ENCODE assay signal across 8 mouse cellular contexts in genomic region chr13:56702469-56703221, GRCm38 (mm10). TPM values are rescaled to one million over a fixed set of nuclear protein-coding genes. Genes with fewer than 3 reads are reported as not detected.
DNase-seq lines count a peak whose midpoint lies in the region; ATAC-seq and TF ChIP-seq lines count a peak whose summit lies in the region.

TSS of gene Smad5 (plus strand) at chr13:56703010.

- TF ChIP-seq POLR2A in brain, embryonic 14.5 days (IDR thresholded peaks at IDR 0.05; ENCODE audit: borderline replicate concordance, extremely low read depth, insufficient read depth, insufficient read length, poor library complexity, severe bottlenecking): peak; percentile 80

- no peaks in the 10 kb centered on the region for H3K9me3 ChIP-seq in forebrain, embryonic 10.5 days
- no peaks in the 10 kb centered on the region for H3K9me3 ChIP-seq in heart, embryonic 14.5 days (ENCODE audit: control insufficient read depth, low read length)
- no peaks in the 10 kb centered on the region for H3K9me3 ChIP-seq in liver, embryonic 14.5 days (ENCODE audit: control insufficient read depth, low read length)
- no peaks in the 10 kb centered on the region for H3K9me3 ChIP-seq in stomach, embryonic 16.5 days (replicated peaks; ENCODE audit: control insufficient read depth, low read length)

- peak; percentile 97 for DNase-seq in brain, embryonic 14.5 days (ENCODE audit: low read depth)
- DNase-seq in forebrain, embryonic 10.5 days (ENCODE audit: extremely low spot score, low spot score): peak; percentile 91
- peak; percentile 94 for DNase-seq in kidney, postnatal 14 days
- DNase-seq in liver, embryonic 14.5 days (ENCODE audit: low read depth in 3 of 3, low spot score in 3 of 3): peak; percentile 47 to 59 (median 56)
- DNase-seq in neural tube, embryonic 10.5 days (ENCODE audit: extremely low spot score, low spot score): peak; percentile 97

- TF ChIP-seq CTCF in brain, embryonic 14.5 days (IDR thresholded peaks at IDR 0.05; ENCODE audit: borderline replicate concordance, extremely low read depth, insufficient read depth, insufficient read length): no peak
- no peak for TF ChIP-seq CTCF in liver, embryonic 14.5 days (IDR thresholded peaks at IDR 0.05; ENCODE audit: low read depth)

- H3K27ac ChIP-seq in forebrain, embryonic 10.5 days: peak within 1 kb of the TSS; percentile 99
- peak within 1 kb of the TSS; percentile 94 to 100 for H3K27ac ChIP-seq in heart, embryonic 14.5 days (replicated peaks in 1 of 2; ENCODE audit: control insufficient read depth in 1 of 2, insufficient read depth in 1 of 2, low read depth in 2 of 2, low read length in 2 of 2)
- peak within 1 kb of the TSS; percentile 62 for H3K27ac ChIP-seq in liver, embryonic 14.5 days
- peak within 1 kb of the TSS; percentile 99 for H3K27ac ChIP-seq in stomach, embryonic 16.5 days (ENCODE audit: low read length)

- WGBS in forebrain, embryonic 10.5 days: 2% methylated on average over 60 of the region's 62 CpGs
- WGBS in heart, embryonic 14.5 days: 3% methylated on average over 52 of the region's 62 CpGs
- WGBS in liver, embryonic 14.5 days (ENCODE audit: insufficient replicate concordance): 6% methylated on average over 55 of the region's 62 CpGs
- WGBS in stomach, embryonic 16.5 days: 4% methylated on average over 56 of the region's 62 CpGs

- peaks cover 27% of the 10 kb centered on the region for H3K36me3 ChIP-seq in forebrain, embryonic 10.5 days (replicated peaks)
- H3K36me3 ChIP-seq in heart, embryonic 14.5 days (ENCODE audit: control insufficient read depth, insufficient read depth, low read length): peaks cover 14% of the 10 kb centered on the region; the same call in 1 of the 2 replicates
- no peaks in the 10 kb centered on the region for H3K36me3 ChIP-seq in liver, embryonic 14.5 days (replicated peaks; ENCODE audit: control insufficient read depth, insufficient read depth, low read depth)
- no peaks in the 10 kb centered on the region for H3K36me3 ChIP-seq in stomach, embryonic 16.5 days (ENCODE audit: control insufficient read depth, insufficient read depth, low read length)

- peak within 1 kb of the TSS; percentile 90 for H3K4me3 ChIP-seq in forebrain, embryonic 10.5 days
- peak within 1 kb of the TSS; percentile 82 to 83 for H3K4me3 ChIP-seq in heart, embryonic 14.5 days (ENCODE audit: control insufficient read depth in 1 of 2, insufficient read depth in 1 of 2, low read depth in 1 of 2, low read length in 2 of 2)
- peak within 1 kb of the TSS; percentile 76 to 92 for H3K4me3 ChIP-seq in liver, embryonic 14.5 days (ENCODE audit: insufficient read depth in 1 of 2, low read depth in 2 of 2, low read length in 2 of 2)
- H3K4me3 ChIP-seq in stomach, embryonic 16.5 days (replicated peaks; ENCODE audit: low read length): peak within 1 kb of the TSS; percentile 64

- peak within 1 kb of the TSS; percentile 76 for H3K4me2 ChIP-seq in heart, embryonic 14.5 days (ENCODE audit: low read length)
- H3K4me2 ChIP-seq in liver, embryonic 14.5 days (ENCODE audit: low read depth): peak within 1 kb of the TSS; percentile 84
- H3K4me2 ChIP-seq in stomach, embryonic 16.5 days (ENCODE audit: low read depth, low read length): peak within 1 kb of the TSS; percentile 80

- H3K4me1 ChIP-seq in forebrain, embryonic 10.5 days: peaks cover 55% of the 10 kb centered on the region
- H3K4me1 ChIP-seq in heart, embryonic 14.5 days (ENCODE audit: control insufficient read depth in 2 of 2, insufficient read depth in 2 of 2, low read length in 2 of 2): peaks cover 17 to 53% of the 10 kb centered on the region in 2 experiments
- peaks cover 5 to 14% of the 10 kb centered on the region in 2 experiments; a peak in 3 of 4 replicates for H3K4me1 ChIP-seq in liver, embryonic 14.5 days (replicated peaks; ENCODE audit: control insufficient read depth in 2 of 2, insufficient read depth in 2 of 2, low read length in 1 of 2)
- H3K4me1 ChIP-seq in stomach, embryonic 16.5 days (ENCODE audit: control insufficient read depth, insufficient read depth, low read length): peaks cover 39% of the 10 kb centered on the region

- TF ChIP-seq EP300 in liver, embryonic 14.5 days (IDR thresholded peaks at IDR 0.05; ENCODE audit: low read depth): no peak

- no peaks in the 10 kb centered on the region for H3K27me3 ChIP-seq in forebrain, embryonic 10.5 days (ENCODE audit: poor library complexity, severe bottlenecking)
- H3K27me3 ChIP-seq in heart, embryonic 14.5 days (ENCODE audit: control insufficient read depth, insufficient read depth, low read length): no peaks in the 10 kb centered on the region
- no peaks in the 10 kb centered on the region for H3K27me3 ChIP-seq in liver, embryonic 14.5 days (ENCODE audit: control insufficient read depth, insufficient read depth, low read length)
- no peaks in the 10 kb centered on the region for H3K27me3 ChIP-seq in stomach, embryonic 16.5 days (ENCODE audit: control insufficient read depth, insufficient read depth, low read length)

- ATAC-seq in CD4-positive, CD25-positive, alpha-beta regulatory T cell, adult 4 months: peak; percentile 43
- peak; percentile 78 for ATAC-seq in heart, embryonic 14.5 days (ENCODE audit: insufficient number of reproducible peaks, insufficient read depth, low FRiP score, low read depth)
- peak; percentile 82 for ATAC-seq in liver, embryonic 14.5 days (ENCODE audit: insufficient read depth)
- ATAC-seq in stomach, embryonic 16.5 days (ENCODE audit: insufficient read depth, low FRiP score): peak; percentile 88

- H3K9ac ChIP-seq in heart, embryonic 14.5 days (ENCODE audit: low read length): peak within 1 kb of the TSS; percentile 98
- peak within 1 kb of the TSS; percentile 86 for H3K9ac ChIP-seq in liver, embryonic 14.5 days (replicated peaks)
- peak within 1 kb of the TSS; percentile 99 for H3K9ac ChIP-seq in stomach, embryonic 16.5 days (ENCODE audit: low read length)

RNA-seq across cellular contexts. Expression of gene Smad5, which starts in this region (rescaled TPM):
- polyA plus RNA-seq in CD4-positive, CD25-positive, alpha-beta regulatory T cell, adult 4 months (2017; shearing (Covaris generic)): 10 to 100 TPM; 10.3 to 10.7 TPM
- polyA plus RNA-seq in brain, embryonic 14.5 days (2012; rRNA removed): 57.2 and 57.5 TPM in 2 replicates
- polyA plus RNA-seq in forebrain, embryonic 10.5 days (2016; fragmentation: Nextera tagmentation; extraction: Ambion mirVana): 35.7 and 36.1 TPM in 2 replicates
- polyA plus RNA-seq in heart, embryonic 14.5 days (2014; fragmentation: Nextera tagmentation; extraction: Ambion mirVana): 27.1 TPM in 2 replicates
- 4.1 and 5.0 TPM in 2 replicates for polyA plus RNA-seq in liver, embryonic 14.5 days (2012; rRNA removed)
- 4.0 and 4.2 TPM in 2 replicates for polyA plus RNA-seq in liver, embryonic 14.5 days (2014; fragmentation: Nextera tagmentation; extraction: Ambion mirVana)
- 26.7 and 27.8 TPM in 2 replicates for polyA plus RNA-seq in stomach, embryonic 16.5 days (2015; fragmentation: Nextera tagmentation; extraction: Ambion mirVana)

Comparison
In these comparisons a context has a peak if more than half of its experiments do, and no peak if none do; other contexts are left out.
1. Peak in every context shown above with its lines: DNase-seq, ATAC-seq, H3K4me3 ChIP-seq and H3K27ac ChIP-seq.